Mouse (Mus musculus) spleen, adult 2 months (tissue): Measurements from ENCODE around the gene Atl3.

Experiments used
- CTCF ChIP-seq: fragments of 200-500 bp; IDR thresholded peaks from 2 replicates; pipeline ENCODE4 v1.5.1; 2011; ENCODE audit warnings: mild to moderate bottlenecking, inconsistent platforms; ENCODE audit not compliant: insufficient read depth, insufficient read length, insufficient replicate concordance; ENCODE audit errors: extremely low read depth
- POLR2A ChIP-seq: fragments of 200-500 bp; IDR thresholded peaks from 2 replicates; pipeline ENCODE4 v1.6.1; 2011; ENCODE audit warnings: low read depth, low read length, inconsistent platforms

DNA sequence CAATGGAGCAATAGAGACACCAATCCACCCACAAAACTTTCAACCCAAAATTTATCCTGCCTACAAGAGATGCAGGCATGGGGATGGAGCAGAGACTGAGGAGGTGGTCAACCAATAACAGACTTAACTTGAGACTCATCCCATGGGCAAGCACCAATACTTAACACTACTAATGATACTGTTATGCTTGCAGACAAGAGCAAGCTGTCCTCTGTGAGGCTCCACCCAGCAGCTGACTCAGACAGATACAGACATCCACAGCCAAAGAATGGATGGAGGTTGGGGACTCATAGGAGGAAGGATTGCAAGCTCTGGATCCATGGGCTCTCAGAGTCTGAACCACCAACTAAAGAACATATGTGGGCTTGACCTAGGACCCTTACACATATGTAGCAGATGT is 59.6 kb downstream of the Atl3 start:
- TF ChIP-seq CTCF (no peak), POLR2A (no peak)
